Mouse (Mus musculus): ENCODE results near the gene Gm17455. TPM values are rescaled to one million over a fixed set of nuclear protein-coding genes. Genes with fewer than 3 reads are reported as not detected.

Gene Gm17455
- polyA plus RNA-seq, 1 experiment from 2014 or later = 6.2 TPM

DNA sequence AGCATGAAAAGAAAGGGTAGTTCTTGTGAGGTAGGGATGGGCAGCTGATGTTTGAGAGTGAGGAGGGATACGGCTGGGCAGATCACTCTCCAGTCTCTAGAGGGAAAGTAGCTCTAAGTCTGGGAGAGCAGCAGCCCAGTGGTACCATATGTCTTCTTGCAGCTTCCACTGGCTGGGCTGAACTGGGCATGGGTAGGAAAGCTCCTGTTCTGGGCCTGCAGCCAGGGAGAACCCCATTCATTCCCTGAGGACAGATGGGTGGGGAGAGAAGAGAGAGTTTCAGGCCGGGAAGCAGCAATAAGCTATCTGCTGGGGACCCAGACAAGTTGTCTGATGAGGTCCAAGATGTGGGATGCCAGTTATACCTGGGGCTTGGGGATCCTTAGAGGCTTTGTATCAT lies 29.4 kb upstream of the Gm17455 start:
- Histone ChIP-seq H3K9ac (ENCODE audit: low read length) (no peak overlapping the region), H3K36me3 (ENCODE audit: control insufficient read depth, insufficient read depth, low read length) (no peaks in the 10 kb centered on the region), H3K4me1 (ENCODE audit: control insufficient read depth, insufficient read depth, low read length) (peaks cover 4% of the 10 kb centered on the region; the same call in 1 of the 2 replicates), H3K27me3 (ENCODE audit: control insufficient read depth, insufficient read depth, low read length) (no peaks in the 10 kb centered on the region), H3K27ac (ENCODE audit: low read depth, low read length) (no peak overlapping the region), H3K9me3 (ENCODE audit: control insufficient read depth, low read length) (no peaks in the 10 kb centered on the region), H3K4me3 (ENCODE audit: low read depth, low read length) (no peak overlapping the region), H3K4me2 (ENCODE audit: low read depth) (no peak overlapping the region)
- 90% methylated on average over 2 of the region's 2 CpGs for WGBS
- ATAC-seq (ENCODE audit: insufficient read depth, low FRiP score, low TSS enrichment) (no peak), DNase-seq (ENCODE audit: low spot score) (no peak)

DNA sequence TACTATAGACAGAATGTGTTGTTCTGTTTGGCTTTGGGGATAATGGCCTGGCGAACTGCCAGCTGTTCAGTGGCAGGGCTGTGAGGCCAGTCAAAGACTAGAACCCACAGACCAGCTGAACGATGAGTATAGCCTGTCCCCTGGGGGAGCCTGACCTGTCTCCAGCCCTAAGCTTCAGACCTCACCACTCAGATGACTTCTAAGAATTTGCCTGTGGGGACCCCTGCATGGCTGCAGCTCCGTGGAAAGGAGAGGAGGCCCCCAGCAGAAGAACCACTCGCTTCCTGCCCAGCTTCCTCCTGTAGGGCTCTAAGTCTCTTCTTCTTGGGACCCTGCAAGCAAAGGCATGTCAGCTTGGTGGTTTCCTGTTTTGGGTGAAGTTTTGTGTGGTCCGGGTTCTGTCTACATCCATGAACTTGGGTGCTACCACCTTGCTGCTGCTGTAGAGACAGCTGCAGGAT lies 28.9 kb upstream of the Gm17455 start:
- no peaks in the 10 kb centered on the region for H3K9me3 ChIP-seq (ENCODE audit: control insufficient read depth, low read length)
- no peak for DNase-seq (ENCODE audit: low spot score)
- H3K27me3 ChIP-seq (ENCODE audit: control insufficient read depth, insufficient read depth, low read length) = no peaks in the 10 kb centered on the region
- 84% methylated on average over 5 of the region's 5 CpGs for WGBS
- no peak overlapping the region for H3K4me3 ChIP-seq (ENCODE audit: low read depth, low read length)
- H3K4me2 ChIP-seq (ENCODE audit: low read depth) = no peak overlapping the region
- peaks cover 4% of the 10 kb centered on the region; the same call in 1 of the 2 replicates for H3K4me1 ChIP-seq (ENCODE audit: control insufficient read depth, insufficient read depth, low read length)
- ATAC-seq (ENCODE audit: insufficient read depth, low FRiP score, low TSS enrichment) = no peak
- H3K27ac ChIP-seq (ENCODE audit: low read depth, low read length) = no peak overlapping the region
- H3K9ac ChIP-seq (ENCODE audit: low read length) = no peak overlapping the region
- no peaks in the 10 kb centered on the region for H3K36me3 ChIP-seq (ENCODE audit: control insufficient read depth, insufficient read depth, low read length)

DNA sequence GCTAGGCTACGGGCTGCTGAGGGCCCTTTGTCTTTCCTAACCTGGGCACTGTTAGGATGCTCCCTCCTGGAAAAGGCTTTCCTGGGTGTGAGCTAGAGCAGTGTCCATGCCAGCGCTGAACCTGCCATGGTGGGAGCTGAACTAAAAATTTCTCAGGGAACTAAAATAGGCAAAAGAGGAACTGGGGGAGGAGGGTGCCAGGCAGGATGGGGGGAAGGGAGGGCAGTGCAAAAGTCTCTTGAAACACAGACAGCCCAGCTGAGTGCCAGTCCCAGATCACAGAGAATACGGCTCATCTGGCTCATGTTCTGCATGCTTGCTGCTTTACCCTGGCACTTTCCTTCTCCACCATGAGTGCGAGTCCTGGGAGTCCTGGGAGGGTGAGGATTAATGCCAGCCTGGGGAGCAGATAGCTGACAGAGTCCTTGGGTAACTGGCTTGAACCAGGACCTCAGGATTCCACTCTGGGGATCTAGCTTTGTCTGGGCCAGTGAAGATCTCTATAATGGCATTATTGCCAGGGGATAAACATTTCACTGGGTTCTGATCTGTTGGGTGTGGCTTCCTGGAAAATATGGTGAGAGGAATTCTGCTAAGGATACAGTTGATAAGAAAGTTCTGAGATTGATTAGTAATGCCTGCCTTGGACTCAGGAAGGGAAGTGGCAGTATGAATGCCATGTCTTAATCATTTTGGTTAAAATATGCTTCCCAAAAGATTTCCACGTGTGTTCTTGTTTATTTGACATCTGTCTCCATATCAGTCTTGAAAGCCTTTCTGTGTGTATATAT lies 27.7 kb upstream of the Gm17455 start:
- H3K9me3 ChIP-seq (ENCODE audit: control insufficient read depth, low read length) = no peaks in the 10 kb centered on the region
- DNase-seq (ENCODE audit: low spot score) = no peak
- ATAC-seq (ENCODE audit: insufficient read depth, low FRiP score, low TSS enrichment) = no peak
- peaks cover 4% of the 10 kb centered on the region; the same call in 1 of the 2 replicates for H3K4me1 ChIP-seq (ENCODE audit: control insufficient read depth, insufficient read depth, low read length)
- H3K27me3 ChIP-seq (ENCODE audit: control insufficient read depth, insufficient read depth, low read length) = no peaks in the 10 kb centered on the region
- no peak overlapping the region for H3K4me2 ChIP-seq (ENCODE audit: low read depth)
- 79% methylated on average over 5 of the region's 5 CpGs for WGBS
- H3K4me3 ChIP-seq (ENCODE audit: low read depth, low read length) = no peak overlapping the region
- H3K36me3 ChIP-seq (ENCODE audit: control insufficient read depth, insufficient read depth, low read length) = no peaks in the 10 kb centered on the region
- H3K9ac ChIP-seq (ENCODE audit: low read length) = no peak overlapping the region
- no peak overlapping the region for H3K27ac ChIP-seq (ENCODE audit: low read depth, low read length)

DNA sequence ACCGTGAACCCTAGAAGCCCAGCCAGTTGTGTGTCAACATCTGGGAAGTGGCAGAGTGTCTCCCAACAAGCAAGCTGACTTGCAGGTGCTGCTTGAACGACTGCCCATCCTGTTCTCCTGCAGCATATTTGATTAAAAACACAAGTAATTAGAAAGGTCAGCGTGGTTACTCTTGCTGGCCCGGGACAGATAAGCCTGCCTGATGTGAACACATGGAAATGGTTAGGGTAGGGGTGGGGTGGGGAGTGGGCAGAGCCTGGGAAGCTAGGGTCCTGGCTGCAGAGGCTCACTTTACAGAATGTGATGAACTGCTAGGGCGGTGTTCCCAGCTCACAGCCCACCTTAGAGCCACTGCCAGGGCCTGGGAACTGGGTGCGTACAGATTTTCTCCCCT lies 26.0 kb upstream of the Gm17455 start:
- no peaks in the 10 kb centered on the region for H3K36me3 ChIP-seq (ENCODE audit: control insufficient read depth, insufficient read depth, low read length)
- no peaks in the 10 kb centered on the region for H3K27me3 ChIP-seq (ENCODE audit: control insufficient read depth, insufficient read depth, low read length)
- no peaks in the 10 kb centered on the region for H3K9me3 ChIP-seq (ENCODE audit: control insufficient read depth, low read length)
- 46% methylated on average over 6 of the region's 6 CpGs for WGBS
- H3K4me2 ChIP-seq (ENCODE audit: low read depth) = no peak overlapping the region
- no peak overlapping the region for H3K4me3 ChIP-seq (ENCODE audit: low read depth, low read length)
- no peak overlapping the region for H3K9ac ChIP-seq (ENCODE audit: low read length)
- no peak for DNase-seq (ENCODE audit: low spot score)
- ATAC-seq (ENCODE audit: insufficient read depth, low FRiP score, low TSS enrichment) = no peak
- H3K27ac ChIP-seq (ENCODE audit: low read depth, low read length) = no peak overlapping the region
- peaks cover 4% of the 10 kb centered on the region; the same call in 1 of the 2 replicates for H3K4me1 ChIP-seq (ENCODE audit: control insufficient read depth, insufficient read depth, low read length)

DNA sequence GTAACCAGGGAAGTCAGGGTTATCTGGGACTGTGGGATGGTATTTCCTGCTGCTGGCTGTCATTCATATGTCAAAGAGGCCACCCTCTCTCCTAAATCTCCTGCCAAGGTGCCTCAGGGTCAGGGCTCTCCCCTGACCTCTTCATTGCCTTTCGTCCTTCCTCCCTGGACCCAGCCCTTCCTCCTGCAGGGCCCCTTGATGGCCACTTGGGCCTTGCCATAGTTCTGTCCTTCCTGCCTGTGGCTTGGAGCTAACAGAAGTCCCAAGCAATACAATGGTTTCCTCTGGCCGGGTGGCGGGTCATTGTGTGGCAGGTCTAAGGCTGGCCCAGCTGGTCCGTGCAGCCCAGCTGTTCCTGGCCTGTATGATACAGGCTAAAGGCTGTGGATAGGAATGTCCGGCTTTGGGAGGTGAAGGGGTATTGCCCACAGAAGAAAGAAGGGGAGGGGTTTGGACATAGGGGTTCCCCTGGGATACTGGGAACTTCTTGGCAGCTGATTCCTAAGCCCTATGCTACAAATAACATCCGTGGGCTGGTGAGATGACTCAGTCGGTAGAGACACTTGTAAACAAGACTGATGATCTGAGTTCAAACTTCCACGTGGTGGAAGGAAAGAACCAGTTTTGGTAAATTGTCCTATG lies 25.5 kb upstream of the Gm17455 start:
- peaks cover 4% of the 10 kb centered on the region; the same call in 1 of the 2 replicates for H3K4me1 ChIP-seq (ENCODE audit: control insufficient read depth, insufficient read depth, low read length)
- H3K4me2 ChIP-seq (ENCODE audit: low read depth) = no peak overlapping the region
- WGBS = 64% methylated on average over 8 of the region's 8 CpGs
- ATAC-seq (ENCODE audit: insufficient read depth, low FRiP score, low TSS enrichment) (no peak), DNase-seq (ENCODE audit: low spot score) (no peak)
- H3K27me3 ChIP-seq (ENCODE audit: control insufficient read depth, insufficient read depth, low read length) = no peaks in the 10 kb centered on the region
- H3K9me3 ChIP-seq (ENCODE audit: control insufficient read depth, low read length) = no peaks in the 10 kb centered on the region
- H3K27ac ChIP-seq (ENCODE audit: low read depth, low read length) = no peak overlapping the region
- H3K9ac ChIP-seq (ENCODE audit: low read length) = no peak overlapping the region
- H3K36me3 ChIP-seq (ENCODE audit: control insufficient read depth, insufficient read depth, low read length) = no peaks in the 10 kb centered on the region
- no peak overlapping the region for H3K4me3 ChIP-seq (ENCODE audit: low read depth, low read length)

DNA sequence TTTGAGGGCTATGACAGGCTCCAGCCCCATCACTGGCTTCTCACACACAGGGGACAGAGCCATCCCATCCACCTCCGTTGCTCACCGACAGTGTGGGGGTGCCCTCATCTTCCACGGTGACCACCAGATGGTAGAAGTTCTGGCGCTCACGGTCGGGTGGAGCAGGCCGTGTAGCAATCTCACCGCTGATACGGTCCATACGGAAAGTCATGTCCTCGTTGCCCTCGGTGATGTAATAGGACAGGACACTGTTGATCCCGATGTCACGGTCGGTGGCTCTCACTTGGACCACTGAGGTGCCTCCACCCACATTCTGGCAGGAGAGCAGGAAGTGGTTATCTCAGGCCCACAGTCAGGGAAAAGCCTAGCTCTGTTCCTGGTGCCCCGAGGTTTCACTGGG lies 22.8 kb upstream of the Gm17455 start:
- Histone ChIP-seq H3K4me2 (ENCODE audit: low read depth) (no peak overlapping the region), H3K4me1 (ENCODE audit: control insufficient read depth, insufficient read depth, low read length) (peaks cover 4% of the 10 kb centered on the region; the same call in 1 of the 2 replicates), H3K27ac (ENCODE audit: low read depth, low read length) (no peak overlapping the region), H3K9me3 (ENCODE audit: control insufficient read depth, low read length) (no peaks in the 10 kb centered on the region), H3K36me3 (ENCODE audit: control insufficient read depth, insufficient read depth, low read length) (no peaks in the 10 kb centered on the region), H3K9ac (ENCODE audit: low read length) (no peak overlapping the region), H3K27me3 (ENCODE audit: control insufficient read depth, insufficient read depth, low read length) (no peaks in the 10 kb centered on the region), H3K4me3 (ENCODE audit: low read depth, low read length) (no peak overlapping the region)
- ATAC-seq (ENCODE audit: insufficient read depth, low FRiP score, low TSS enrichment) (no peak), DNase-seq (ENCODE audit: low spot score) (no peak)
- WGBS = 94% methylated on average over 16 of the region's 16 CpGs

DNA sequence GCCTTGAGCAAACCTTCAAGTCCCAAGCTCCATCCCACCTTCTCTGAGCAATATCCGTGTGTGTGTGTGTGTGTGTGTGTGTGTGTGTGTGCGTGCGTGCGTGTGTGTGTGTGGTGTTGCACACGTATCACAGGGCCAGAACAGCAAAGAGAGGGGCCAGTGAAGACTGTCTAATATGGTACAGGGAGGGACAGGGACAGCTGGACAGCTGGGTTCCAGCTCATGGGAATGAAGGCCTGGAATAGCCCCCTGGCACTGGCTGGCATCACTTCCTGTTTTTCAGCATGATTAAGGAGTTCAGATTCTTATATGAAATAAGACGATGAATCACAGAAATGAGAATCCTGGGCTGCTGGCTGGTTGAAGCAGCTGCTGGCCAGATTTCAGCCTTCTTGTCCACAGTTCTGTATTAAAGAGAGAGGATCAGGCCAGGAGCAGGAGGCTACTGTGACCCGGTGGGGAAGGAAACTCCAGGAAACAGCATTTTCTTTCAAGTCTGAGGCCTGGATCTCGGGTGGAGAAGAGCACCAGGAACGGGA lies 20.0 kb upstream of the Gm17455 start:
- H3K27ac ChIP-seq (ENCODE audit: low read depth, low read length) = no peak overlapping the region

DNA sequence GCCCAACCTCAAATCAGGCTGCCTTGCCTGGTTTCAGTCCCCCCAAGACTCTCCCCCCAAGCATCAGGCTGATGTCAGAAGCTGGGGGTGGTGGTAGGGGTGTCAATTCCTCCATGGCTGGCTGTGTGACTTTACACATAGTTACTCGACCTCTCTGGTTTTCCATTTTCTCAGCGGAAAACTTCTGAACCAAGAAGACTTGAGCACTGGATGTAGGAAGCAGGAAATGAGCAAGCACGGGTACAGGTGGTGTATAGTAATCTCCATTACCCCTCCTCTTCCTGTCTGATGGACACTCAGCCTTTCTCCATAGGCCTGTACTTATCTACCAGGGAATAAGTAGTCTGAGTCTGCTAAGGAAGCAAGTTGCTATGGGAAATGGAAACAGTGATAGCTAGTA lies 19.3 kb upstream of the Gm17455 start:
- WGBS = 73% methylated on average over 3 of the region's 3 CpGs
- Histone ChIP-seq H3K27ac (ENCODE audit: low read depth, low read length) (no peak overlapping the region), H3K27me3 (ENCODE audit: control insufficient read depth, insufficient read depth, low read length) (no peaks in the 10 kb centered on the region), H3K9ac (ENCODE audit: low read length) (no peak overlapping the region), H3K9me3 (ENCODE audit: control insufficient read depth, low read length) (no peaks in the 10 kb centered on the region), H3K4me2 (ENCODE audit: low read depth) (no peak overlapping the region), H3K36me3 (ENCODE audit: control insufficient read depth, insufficient read depth, low read length) (no peaks in the 10 kb centered on the region), H3K4me3 (ENCODE audit: low read depth, low read length) (no peak overlapping the region), H3K4me1 (ENCODE audit: control insufficient read depth, insufficient read depth, low read length) (no peaks in the 10 kb centered on the region)
- DNase-seq (ENCODE audit: low spot score) (no peak), ATAC-seq (ENCODE audit: insufficient read depth, low FRiP score, low TSS enrichment) (no peak)

More for the DNA sequence above, 20.0 kb upstream of the Gm17455 start:
- H3K4me2 ChIP-seq (ENCODE audit: low read depth) = no peak overlapping the region
- H3K9ac ChIP-seq (ENCODE audit: low read length) = no peak overlapping the region
- DNase-seq (ENCODE audit: low spot score) (no peak), ATAC-seq (ENCODE audit: insufficient read depth, low FRiP score, low TSS enrichment) (no peak)
- no peaks in the 10 kb centered on the region for H3K27me3 ChIP-seq (ENCODE audit: control insufficient read depth, insufficient read depth, low read length)
- H3K4me1 ChIP-seq (ENCODE audit: control insufficient read depth, insufficient read depth, low read length) = no peaks in the 10 kb centered on the region
- no peak overlapping the region for H3K4me3 ChIP-seq (ENCODE audit: low read depth, low read length)
- H3K36me3 ChIP-seq (ENCODE audit: control insufficient read depth, insufficient read depth, low read length) = no peaks in the 10 kb centered on the region
- H3K9me3 ChIP-seq (ENCODE audit: control insufficient read depth, low read length) = no peaks in the 10 kb centered on the region
- WGBS = 79% methylated on average over 9 of the region's 9 CpGs
